Mouse (Mus musculus): ENCODE measurements around the gene Mrps9.

DNA sequence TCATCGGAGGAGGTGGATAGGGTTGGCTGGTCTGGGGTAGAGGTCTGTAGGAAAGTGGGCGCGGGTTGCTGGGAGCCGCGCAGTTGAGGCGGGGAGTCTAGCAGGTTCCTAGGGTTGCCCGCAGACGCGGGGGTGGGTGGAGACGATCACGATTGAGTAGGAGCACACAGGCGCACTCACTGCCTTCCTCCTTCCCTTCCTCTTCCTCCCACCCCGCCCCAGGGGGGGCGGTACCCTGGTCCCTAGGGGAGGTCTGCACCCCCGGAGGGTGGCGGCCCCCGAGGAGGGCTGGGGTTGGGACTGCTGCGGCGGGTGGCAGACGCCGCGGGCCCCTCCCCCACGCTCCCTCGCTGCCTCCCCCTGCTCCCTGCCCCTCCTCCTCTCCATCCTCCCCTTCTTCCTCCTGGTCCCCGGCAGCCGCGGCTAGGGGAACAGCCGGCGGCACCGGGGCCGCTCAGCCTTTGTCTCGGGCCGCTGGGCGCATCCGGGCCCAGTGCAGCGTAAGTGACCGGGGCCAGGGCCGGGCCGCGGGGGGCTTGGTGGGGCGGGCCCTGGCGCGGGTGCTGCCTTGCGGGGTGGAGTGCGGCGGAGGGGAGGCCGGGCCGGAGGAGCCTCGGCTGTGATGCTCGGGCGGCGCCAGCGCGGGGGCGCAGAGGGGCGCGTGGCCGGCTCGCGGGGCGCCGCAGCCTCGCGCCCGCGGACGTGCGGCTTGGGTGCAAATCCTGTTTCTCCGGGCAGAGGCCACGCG lies 101.9 kb downstream of the Mrps9 start, which contains the start of gene Gpr45:
- TF ChIP-seq POLR2A (IDR thresholded peaks at IDR 0.05; ENCODE audit: low read depth, low read length), result no peak
- TF ChIP-seq CTCF (IDR thresholded peaks at IDR 0.05; ENCODE audit: extremely low read depth, insufficient read depth, insufficient read length, insufficient replicate concordance), result no peak
